Mouse (Mus musculus): Measurements from ENCODE around the gene Gm7579. TPM values are rescaled to one million over a fixed set of nuclear protein-coding genes. Genes with fewer than 3 reads are reported as not detected.
"Not testable (repeated sequence)": the region's sequence is repeated elsewhere in the genome, so short reads cannot be mapped to it uniquely, and the experiment has no call there.

The Gm7579 gene
- total and polyA plus RNA-seq, 2 experiments from 2014 or later: not detected

DNA sequence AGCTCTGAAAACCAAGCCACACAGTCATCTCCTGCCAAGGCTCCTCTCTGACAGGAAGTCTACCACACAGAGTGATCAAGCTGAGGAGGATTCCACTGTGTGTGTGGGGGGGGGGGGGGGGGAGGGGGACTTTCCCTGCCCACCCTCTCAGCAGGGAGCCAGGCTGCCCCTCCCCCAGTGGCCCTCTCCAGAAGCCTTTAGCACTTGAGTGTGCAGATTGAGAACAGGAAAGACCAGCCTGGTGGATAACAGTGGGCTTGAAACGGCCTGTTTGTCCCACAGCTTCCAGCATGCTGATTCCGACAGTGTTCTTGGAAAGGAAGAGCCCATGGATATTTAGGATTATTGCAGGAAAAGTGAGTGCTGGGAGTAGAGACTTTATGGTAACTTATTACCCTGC, 12.9 kb downstream of the Gm7579 start:
- H3K9ac ChIP-seq (replicated peaks; ENCODE audit: low read depth, low read length): no peak overlapping the region
- WGBS: 25% methylated on average over 2 of the region's 2 CpGs
- ATAC-seq (ENCODE audit: insufficient read depth, low read depth) (no peak), DNase-seq (ENCODE audit: low spot score) (no peak)
- no peaks in the 10 kb centered on the region for H3K4me1 ChIP-seq (ENCODE audit: control insufficient read depth, insufficient read depth)
- TF ChIP-seq EP300 (IDR thresholded peaks at IDR 0.05; ENCODE audit: low read depth): no peak
- TF ChIP-seq CTCF (IDR thresholded peaks at IDR 0.05; ENCODE audit: low read depth): no peak
- no peaks in the 10 kb centered on the region for H3K9me3 ChIP-seq (replicated peaks; ENCODE audit: control insufficient read depth, low read length)
- no peak overlapping the region for H3K27ac ChIP-seq (ENCODE audit: low read depth)
- no peak overlapping the region for H3K4me2 ChIP-seq (ENCODE audit: low read depth, low read length)
- H3K4me3 ChIP-seq (ENCODE audit: low read depth, low read length): no peak overlapping the region
- H3K36me3 ChIP-seq (replicated peaks; ENCODE audit: control insufficient read depth, insufficient read depth, low read length): no peaks in the 10 kb centered on the region
- H3K27me3 ChIP-seq (ENCODE audit: control insufficient read depth, insufficient read depth, low read length): no peaks in the 10 kb centered on the region

DNA sequence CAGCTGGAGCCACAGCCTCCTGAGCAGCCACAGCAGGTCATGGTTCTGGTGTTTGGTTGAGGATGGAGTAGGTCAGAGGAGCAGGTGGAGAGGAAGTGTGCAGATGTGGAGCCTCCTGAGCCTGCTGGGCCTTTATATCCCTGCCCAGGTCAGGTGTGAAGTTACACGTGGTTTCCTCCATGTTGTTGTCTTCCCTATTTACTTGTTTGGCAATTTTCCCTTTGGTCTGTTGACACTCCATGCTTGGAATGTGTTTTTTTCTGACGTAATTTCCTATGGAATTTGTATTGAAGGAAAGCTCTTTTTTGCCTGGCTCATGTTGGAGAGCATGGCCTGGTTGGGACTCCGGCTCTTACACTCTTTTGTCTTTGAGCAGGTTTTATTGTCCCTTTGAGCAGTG, 18.2 kb downstream of the Gm7579 start, which contains the start of gene Krtap5-5:
Gene Krtap5-5, minus strand, starts transcription at position 101 of the 400 bp plus-strand sequence.
- WGBS: 29% methylated on average over 3 of the region's 3 CpGs
- peak; percentile 5 for DNase-seq (ENCODE audit: low spot score)
- H3K4me3 ChIP-seq (ENCODE audit: low read depth, low read length); H3K4me2 ChIP-seq (ENCODE audit: low read depth, low read length); H3K27me3 ChIP-seq (ENCODE audit: control insufficient read depth, insufficient read depth, low read length); H3K9ac ChIP-seq (replicated peaks; ENCODE audit: low read depth, low read length); H3K36me3 ChIP-seq (replicated peaks; ENCODE audit: control insufficient read depth, insufficient read depth, low read length); H3K27ac ChIP-seq (ENCODE audit: low read depth); H3K4me1 ChIP-seq (ENCODE audit: control insufficient read depth, insufficient read depth); H3K9me3 ChIP-seq (replicated peaks; ENCODE audit: control insufficient read depth, low read length); ATAC-seq (ENCODE audit: insufficient read depth, low read depth): not testable (repeated sequence)

DNA sequence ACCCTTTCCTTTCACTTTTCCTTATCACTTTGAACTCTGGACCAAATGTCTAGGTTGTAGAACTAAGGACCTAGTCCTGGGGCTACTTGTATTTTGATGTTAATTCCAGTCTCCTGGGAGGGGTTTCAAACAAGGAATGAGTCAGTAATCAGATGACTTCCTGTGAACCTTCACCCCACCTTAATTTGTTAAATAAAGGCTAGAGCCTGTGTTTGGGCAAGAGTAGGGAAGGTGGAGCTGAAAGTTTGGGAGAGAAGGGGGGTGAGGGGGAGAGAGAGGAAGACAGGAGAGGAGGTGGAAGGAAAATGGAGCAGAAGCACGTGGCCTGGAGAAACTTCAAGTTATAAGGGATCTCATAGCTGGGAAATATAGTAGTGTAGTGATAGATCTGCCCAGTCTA, 19.9 kb downstream of the Gm7579 start:
- Histone ChIP-seq H3K4me3 (ENCODE audit: low read depth, low read length) (no peak overlapping the region), H3K9ac (replicated peaks; ENCODE audit: low read depth, low read length) (no peak overlapping the region), H3K36me3 (replicated peaks; ENCODE audit: control insufficient read depth, insufficient read depth, low read length) (no peaks in the 10 kb centered on the region), H3K4me1 (ENCODE audit: control insufficient read depth, insufficient read depth) (0 out of 2 replicates have a peak, but pooled peaks cover 6% of the 10 kb centered on the region), H3K4me2 (ENCODE audit: low read depth, low read length) (no peak overlapping the region), H3K27ac (ENCODE audit: low read depth) (no peak overlapping the region), H3K27me3 (ENCODE audit: control insufficient read depth, insufficient read depth, low read length) (no peaks in the 10 kb centered on the region), H3K9me3 (replicated peaks; ENCODE audit: control insufficient read depth, low read length) (peaks cover 12% of the 10 kb centered on the region; the same call in 1 of the 2 replicates)
- ATAC-seq (ENCODE audit: insufficient read depth, low read depth) (no peak), DNase-seq (ENCODE audit: low spot score) (no peak)
- 16% methylated on average over 1 of the region's 1 CpGs for WGBS
- TF ChIP-seq CTCF (IDR thresholded peaks at IDR 0.05; ENCODE audit: low read depth) (no peak), EP300 (IDR thresholded peaks at IDR 0.05; ENCODE audit: low read depth) (no peak)

DNA sequence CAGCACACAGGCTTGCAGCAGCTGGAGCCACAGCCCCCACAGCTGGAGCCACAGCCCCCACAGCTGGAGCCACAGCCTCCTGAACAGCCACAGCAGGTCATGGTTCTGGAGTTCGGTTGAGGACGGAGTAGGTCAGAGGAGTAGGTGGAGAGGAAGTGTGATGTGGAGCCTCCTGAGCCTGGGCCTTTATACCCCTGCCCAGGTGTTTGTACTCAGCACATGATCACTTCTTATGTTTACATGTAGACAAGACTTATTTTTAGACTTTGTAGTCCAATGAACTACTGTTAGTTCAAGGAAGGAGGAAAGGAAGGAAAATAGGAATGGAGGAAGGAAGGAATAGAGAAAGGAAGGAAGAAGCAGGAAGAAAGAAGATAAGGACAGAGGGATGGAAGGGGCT, 29.3 kb downstream of the Gm7579 start, which contains the start of gene Gm40460:
Gene Gm40460, minus strand, starts transcription at position 101 of the 400 bp plus-strand sequence.
- Histone ChIP-seq H3K4me1 (ENCODE audit: control insufficient read depth, insufficient read depth) (no peaks in the 10 kb centered on the region), H3K27ac (ENCODE audit: low read depth) (no peak within 1 kb of the TSS), H3K9ac (replicated peaks; ENCODE audit: low read depth, low read length) (no peak within 1 kb of the TSS), H3K4me3 (ENCODE audit: low read depth, low read length) (no peak within 1 kb of the TSS), H3K36me3 (replicated peaks; ENCODE audit: control insufficient read depth, insufficient read depth, low read length) (no peaks in the 10 kb centered on the region), H3K27me3 (ENCODE audit: control insufficient read depth, insufficient read depth, low read length) (no peaks in the 10 kb centered on the region), H3K4me2 (ENCODE audit: low read depth, low read length) (no peak within 1 kb of the TSS), H3K9me3 (replicated peaks; ENCODE audit: control insufficient read depth, low read length) (no peaks in the 10 kb centered on the region)
- TF ChIP-seq EP300 (IDR thresholded peaks at IDR 0.05; ENCODE audit: low read depth) (no peak), CTCF (IDR thresholded peaks at IDR 0.05; ENCODE audit: low read depth) (no peak)
- DNase-seq (ENCODE audit: low spot score) (no peak), ATAC-seq (ENCODE audit: insufficient read depth, low read depth) (no peak)
- WGBS: 37% methylated on average over 2 of the region's 2 CpGs

DNA sequence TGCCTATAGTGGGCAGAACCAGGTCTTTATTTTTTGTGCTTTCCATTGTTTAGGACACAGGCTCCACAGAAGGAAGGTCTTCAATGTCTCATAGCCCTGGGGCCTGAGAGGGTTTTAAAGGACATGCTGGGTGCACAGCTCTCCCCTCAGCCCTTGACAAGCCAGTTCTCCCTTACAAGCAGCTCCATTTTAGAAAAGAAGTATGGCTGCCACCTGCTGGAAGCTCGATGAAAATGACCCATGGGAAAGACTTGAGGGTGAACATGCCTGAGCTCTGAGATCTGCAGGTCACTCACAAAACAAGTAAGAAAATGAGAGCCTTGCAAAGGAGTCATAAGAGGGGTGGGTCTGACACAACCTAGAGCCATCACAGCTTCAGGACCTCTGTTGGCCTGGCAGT, 38.2 kb downstream of the Gm7579 start:
- H3K9me3 ChIP-seq (replicated peaks; ENCODE audit: control insufficient read depth, low read length): no peaks in the 10 kb centered on the region
- H3K9ac ChIP-seq (replicated peaks; ENCODE audit: low read depth, low read length): no peak overlapping the region
- no peaks in the 10 kb centered on the region for H3K4me1 ChIP-seq (ENCODE audit: control insufficient read depth, insufficient read depth)
- peak; percentile 63 for TF ChIP-seq CTCF (IDR thresholded peaks at IDR 0.05; ENCODE audit: low read depth)
- TF ChIP-seq EP300 (IDR thresholded peaks at IDR 0.05; ENCODE audit: low read depth): no peak
- no peaks in the 10 kb centered on the region for H3K36me3 ChIP-seq (replicated peaks; ENCODE audit: control insufficient read depth, insufficient read depth, low read length)
- no peak overlapping the region for H3K4me3 ChIP-seq (ENCODE audit: low read depth, low read length)
- H3K27me3 ChIP-seq (ENCODE audit: control insufficient read depth, insufficient read depth, low read length): no peaks in the 10 kb centered on the region
- H3K4me2 ChIP-seq (ENCODE audit: low read depth, low read length): no peak overlapping the region
- ATAC-seq (ENCODE audit: insufficient read depth, low read depth) (no peak), DNase-seq (ENCODE audit: low spot score) (peak; percentile 30)
- H3K27ac ChIP-seq (ENCODE audit: low read depth): no peak overlapping the region
- 3% methylated on average over 1 of the region's 1 CpGs for WGBS

DNA sequence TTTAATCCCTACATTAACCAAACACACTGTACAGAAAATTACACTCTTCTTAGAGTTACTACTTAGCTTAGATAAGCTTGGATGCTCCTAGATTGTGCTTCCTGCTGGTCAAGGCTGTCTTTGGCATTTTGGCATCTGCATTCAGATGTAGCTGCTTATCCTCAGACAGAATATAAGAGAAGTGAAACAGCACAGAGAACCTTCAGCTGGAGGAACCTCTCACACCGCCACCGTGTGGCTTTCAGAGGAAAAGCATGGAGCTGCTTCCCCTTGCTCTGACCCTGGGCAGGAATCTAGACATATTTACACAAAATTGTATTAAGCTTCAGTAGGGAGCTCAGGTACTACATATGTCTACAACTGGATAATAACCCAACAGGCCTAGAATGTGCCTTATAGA, 43.9 kb downstream of the Gm7579 start:
- H3K9ac ChIP-seq (replicated peaks; ENCODE audit: low read depth, low read length): no peak overlapping the region
- WGBS: 0% methylated on average over 2 of the region's 2 CpGs
- H3K4me1 ChIP-seq (ENCODE audit: control insufficient read depth, insufficient read depth): no peaks in the 10 kb centered on the region
- H3K36me3 ChIP-seq (replicated peaks; ENCODE audit: control insufficient read depth, insufficient read depth, low read length): no peaks in the 10 kb centered on the region
- H3K4me3 ChIP-seq (ENCODE audit: low read depth, low read length): no peak overlapping the region
- ATAC-seq (ENCODE audit: insufficient read depth, low read depth) (0 out of 2 replicates have a peak, but pooled peaks have one; percentile 24), DNase-seq (ENCODE audit: low spot score) (peak; percentile 35)
- no peak overlapping the region for H3K27ac ChIP-seq (ENCODE audit: low read depth)
- no peak overlapping the region for H3K4me2 ChIP-seq (ENCODE audit: low read depth, low read length)
- H3K9me3 ChIP-seq (replicated peaks; ENCODE audit: control insufficient read depth, low read length): no peaks in the 10 kb centered on the region
- TF ChIP-seq EP300 (IDR thresholded peaks at IDR 0.05; ENCODE audit: low read depth): no peak
- peak; percentile 60 for TF ChIP-seq CTCF (IDR thresholded peaks at IDR 0.05; ENCODE audit: low read depth)
- H3K27me3 ChIP-seq (ENCODE audit: control insufficient read depth, insufficient read depth, low read length): no peaks in the 10 kb centered on the region

DNA sequence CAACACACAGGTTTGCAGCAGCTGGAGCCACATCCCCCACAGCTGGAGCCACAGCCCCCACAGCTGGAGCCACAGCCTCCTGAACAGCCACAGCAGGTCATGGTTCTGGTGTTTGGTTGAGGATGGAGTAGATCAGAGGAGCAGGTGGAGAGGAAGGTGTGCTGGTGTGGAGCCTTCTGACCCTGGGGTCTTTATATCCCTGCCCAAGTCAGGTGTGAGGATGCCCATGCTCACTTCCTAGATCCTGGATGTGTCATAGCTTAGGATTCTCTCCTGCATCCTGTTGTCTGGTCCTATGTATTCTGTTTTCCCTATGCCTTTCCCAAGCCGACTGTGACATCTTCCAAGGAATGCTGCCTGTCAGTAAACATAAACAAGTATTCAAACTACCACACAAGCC, 46.6 kb downstream of the Gm7579 start, which contains the start of gene Gm2431:
Gene Gm2431, minus strand, starts transcription at position 101 of the 400 bp plus-strand sequence.
- H3K36me3 ChIP-seq (replicated peaks; ENCODE audit: control insufficient read depth, insufficient read depth, low read length): not testable (repeated sequence)
- WGBS: 35% methylated on average over 1 of the region's 1 CpGs

More for the DNA sequence above, 46.6 kb downstream of the Gm7579 start, which contains the start of gene Gm2431:
- not testable (repeated sequence) for H3K27me3 ChIP-seq (ENCODE audit: control insufficient read depth, insufficient read depth, low read length); H3K9ac ChIP-seq (replicated peaks; ENCODE audit: low read depth, low read length); H3K9me3 ChIP-seq (replicated peaks; ENCODE audit: control insufficient read depth, low read length); DNase-seq (ENCODE audit: low spot score); H3K4me1 ChIP-seq (ENCODE audit: control insufficient read depth, insufficient read depth); H3K27ac ChIP-seq (ENCODE audit: low read depth); H3K4me2 ChIP-seq (ENCODE audit: low read depth, low read length); H3K4me3 ChIP-seq (ENCODE audit: low read depth, low read length); ATAC-seq (ENCODE audit: insufficient read depth, low read depth)

Data from heart, postnatal 0 days (tissue).